Mouse (Mus musculus): ENCODE data around the gene Rap2a.

Rap2a gene

DNA sequence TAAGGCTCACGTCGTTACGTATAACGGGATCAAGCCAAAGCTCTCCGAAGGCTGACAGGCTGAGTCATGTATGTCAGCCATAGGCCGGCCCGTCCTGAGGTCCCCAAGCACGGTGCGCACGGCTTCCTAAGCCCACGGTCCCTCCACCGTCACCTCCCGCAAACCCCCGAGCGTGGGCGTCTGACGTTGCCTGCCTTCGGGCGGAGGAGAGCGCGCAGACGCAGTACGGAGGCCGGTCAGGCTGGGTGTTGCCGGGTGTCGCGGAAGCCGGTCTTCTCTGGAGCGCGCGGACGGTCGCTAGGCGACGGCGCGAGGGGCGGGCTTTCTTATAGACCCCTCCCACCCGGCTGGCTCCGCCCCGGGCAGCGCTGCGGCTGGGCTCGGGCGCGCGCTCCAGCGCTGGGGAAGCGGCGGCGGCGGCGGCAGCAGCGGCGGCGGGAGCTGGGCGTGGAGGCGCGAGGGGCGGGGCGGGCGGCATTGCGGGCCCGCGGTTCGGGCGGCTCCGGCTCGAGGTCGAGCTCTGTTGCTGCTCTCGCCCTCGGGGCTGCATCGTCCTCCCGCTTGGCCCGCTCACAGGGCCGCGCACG is at the start of gene Rap2a:
Rap2a (plus strand) TSS at position 463 of the 587 bp plus-strand sequence.
- DNase-seq (ENCODE audit: low read depth, low spot score), result peak; percentile 69

DNA sequence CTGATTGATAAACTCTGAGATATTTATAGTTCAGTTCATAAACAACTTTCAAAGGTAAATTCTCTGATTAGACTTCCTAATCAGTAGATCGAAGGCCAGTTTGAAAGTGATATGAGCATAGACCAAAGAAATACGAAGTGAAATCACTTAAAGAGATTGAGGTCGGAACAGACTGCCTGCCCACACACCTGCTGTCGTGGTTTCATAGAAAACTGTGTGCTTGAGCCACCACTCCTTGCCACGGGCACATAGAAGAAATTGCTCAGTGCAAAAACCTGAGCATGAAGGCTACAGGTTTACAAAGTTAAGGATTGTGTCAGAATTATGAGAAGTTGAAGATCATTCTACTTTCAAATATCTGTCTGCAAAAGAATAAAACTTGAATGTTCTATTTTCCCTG is 49.7 kb upstream of the Rap2a start:
- no peak for DNase-seq (ENCODE audit: low read depth, low spot score)

DNA sequence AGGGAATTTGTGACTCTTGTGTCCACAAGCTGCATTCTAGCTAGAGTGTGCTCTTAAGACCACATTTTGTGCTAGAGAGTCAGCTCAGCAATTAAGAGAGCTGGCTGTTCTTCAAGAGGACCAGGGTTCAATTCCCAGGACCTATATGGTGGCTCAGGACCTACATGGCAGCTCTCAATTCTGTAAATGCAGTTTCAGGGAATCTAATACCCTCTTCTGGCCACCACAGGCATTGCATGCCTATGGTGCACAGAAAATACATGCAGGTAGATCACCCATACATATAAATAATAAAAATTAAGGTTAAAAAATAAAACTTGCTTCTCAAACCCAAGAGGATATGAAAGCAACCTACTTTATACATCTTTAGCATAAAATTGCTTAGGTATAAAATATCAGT is 45.5 kb upstream of the Rap2a start:
- DNase-seq (ENCODE audit: low read depth, low spot score), result no peak

DNA sequence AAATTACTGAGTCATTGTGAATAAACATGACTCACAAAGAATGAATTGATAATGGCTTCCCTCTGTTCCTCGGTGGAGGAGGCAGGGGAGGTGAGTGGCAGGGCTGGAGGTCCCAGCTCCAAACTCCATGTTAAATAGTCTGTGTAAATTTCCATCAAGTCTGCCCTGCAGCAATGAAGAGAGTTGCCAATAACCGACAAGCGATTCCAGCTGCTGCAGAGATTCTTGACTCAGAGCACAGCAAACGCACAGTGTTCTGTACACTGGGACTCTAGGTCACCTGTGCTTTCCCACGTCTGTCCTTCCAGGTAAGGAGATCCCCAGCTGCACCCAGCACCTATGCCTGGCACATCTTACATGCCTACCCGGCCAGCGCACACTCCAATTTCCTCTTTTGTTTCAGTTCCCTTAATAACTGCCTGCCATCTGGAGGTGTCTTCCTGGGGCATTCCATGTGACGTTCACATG is 44.3 kb upstream of the Rap2a start:
- DNase-seq (ENCODE audit: low read depth, low spot score), result no peak

DNA sequence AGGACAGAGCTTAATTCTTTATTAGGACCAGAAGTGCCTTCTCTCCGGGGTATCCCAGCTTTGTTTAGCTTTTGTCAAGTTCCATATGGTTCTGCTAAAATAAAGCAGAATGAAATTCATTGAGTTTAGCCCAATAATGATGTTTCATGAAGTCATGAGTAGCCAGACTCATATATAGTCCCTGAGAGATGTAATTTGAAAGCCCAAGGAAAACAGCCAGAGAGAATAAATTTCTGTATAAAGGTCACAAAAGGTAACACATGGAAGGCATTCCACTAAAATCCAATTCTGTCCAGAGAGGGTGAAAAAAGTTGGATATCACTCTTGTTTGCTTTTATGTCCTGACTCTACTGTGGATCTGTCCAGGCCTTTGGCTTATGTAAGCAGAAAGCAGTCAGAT is 43.4 kb upstream of the Rap2a start:
- no peak for DNase-seq (ENCODE audit: low read depth, low spot score)

DNA sequence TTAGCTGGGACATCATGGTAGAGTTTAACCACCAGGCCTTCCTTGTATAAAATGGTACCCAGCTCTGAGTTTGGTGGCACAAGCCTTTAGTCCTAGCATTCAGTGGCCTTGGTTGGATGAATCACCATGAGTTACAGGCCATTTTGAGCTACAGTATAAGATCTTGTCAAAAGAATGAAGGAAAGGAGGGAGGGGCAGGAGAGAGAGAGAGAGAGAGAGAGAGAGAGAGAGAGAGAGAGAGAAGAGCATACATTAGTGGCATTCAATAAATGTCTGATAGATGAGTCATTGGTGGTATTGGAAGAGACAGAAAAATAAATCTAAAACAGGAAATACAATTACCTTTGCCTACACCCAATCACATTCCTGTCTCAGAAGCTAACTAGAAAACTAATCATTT is 37.5 kb upstream of the Rap2a start:
- no peak for DNase-seq (ENCODE audit: low read depth, low spot score)

DNA sequence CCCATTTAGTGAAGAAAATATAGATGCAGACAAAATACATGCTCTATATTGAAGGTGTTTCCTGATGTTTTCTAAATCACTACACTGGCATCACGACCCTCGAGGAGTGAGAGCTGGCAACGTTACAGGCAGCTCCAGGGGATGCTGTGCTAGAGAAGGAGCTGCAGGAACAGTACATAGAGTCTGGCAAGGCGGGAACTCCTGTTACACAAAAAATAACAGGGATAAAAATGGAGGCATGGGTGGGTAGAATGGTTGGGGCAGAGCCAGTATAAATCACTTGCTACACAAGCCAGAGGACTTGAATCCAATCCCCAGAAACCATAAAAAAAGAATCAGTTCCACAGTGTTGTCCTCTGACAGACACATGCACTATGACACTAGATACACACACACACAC is 37.0 kb upstream of the Rap2a start:
- no peak for DNase-seq (ENCODE audit: low read depth, low spot score)

DNA sequence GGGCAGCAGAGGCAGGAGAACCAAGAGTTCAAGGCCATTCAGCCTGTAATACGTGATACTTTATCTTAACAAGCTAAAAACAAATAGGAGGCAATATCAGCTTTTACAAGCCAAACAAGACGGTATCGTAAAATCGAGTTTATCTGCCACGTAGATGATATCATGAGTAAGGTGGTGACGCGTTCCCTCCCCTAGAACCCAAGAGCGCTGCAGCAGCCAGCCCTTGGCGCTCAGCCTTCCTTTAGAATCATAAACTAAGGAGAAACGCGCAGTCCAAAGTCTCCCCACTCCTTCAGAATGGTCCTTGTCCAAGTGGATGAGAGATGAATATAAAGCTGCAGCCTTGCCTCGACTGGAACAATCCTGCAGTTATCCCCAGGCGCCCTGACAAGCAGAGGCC is 36.4 kb upstream of the Rap2a start:
- DNase-seq (ENCODE audit: low read depth, low spot score), result no peak

DNA sequence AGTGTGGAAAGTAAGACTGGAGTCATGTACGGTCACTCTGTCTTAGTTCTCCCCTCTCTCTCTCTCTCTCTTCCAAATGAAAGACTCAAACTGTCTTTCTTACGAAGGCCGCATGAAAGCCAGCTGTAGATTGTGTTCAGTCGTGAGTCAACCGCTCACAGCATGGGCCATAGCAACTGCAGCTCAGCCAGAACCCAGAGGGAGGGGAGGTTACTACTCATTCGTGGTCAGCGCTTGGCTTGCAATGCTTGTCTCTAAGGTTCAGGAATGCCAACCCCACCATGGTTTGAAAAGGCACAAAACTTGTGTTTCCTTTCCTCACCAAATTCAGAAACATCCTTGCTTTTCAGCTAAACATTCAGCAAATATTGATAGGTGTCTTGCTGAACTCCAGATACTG is 24.0 kb upstream of the Rap2a start:
- no peak for DNase-seq (ENCODE audit: low read depth, low spot score)

DNA sequence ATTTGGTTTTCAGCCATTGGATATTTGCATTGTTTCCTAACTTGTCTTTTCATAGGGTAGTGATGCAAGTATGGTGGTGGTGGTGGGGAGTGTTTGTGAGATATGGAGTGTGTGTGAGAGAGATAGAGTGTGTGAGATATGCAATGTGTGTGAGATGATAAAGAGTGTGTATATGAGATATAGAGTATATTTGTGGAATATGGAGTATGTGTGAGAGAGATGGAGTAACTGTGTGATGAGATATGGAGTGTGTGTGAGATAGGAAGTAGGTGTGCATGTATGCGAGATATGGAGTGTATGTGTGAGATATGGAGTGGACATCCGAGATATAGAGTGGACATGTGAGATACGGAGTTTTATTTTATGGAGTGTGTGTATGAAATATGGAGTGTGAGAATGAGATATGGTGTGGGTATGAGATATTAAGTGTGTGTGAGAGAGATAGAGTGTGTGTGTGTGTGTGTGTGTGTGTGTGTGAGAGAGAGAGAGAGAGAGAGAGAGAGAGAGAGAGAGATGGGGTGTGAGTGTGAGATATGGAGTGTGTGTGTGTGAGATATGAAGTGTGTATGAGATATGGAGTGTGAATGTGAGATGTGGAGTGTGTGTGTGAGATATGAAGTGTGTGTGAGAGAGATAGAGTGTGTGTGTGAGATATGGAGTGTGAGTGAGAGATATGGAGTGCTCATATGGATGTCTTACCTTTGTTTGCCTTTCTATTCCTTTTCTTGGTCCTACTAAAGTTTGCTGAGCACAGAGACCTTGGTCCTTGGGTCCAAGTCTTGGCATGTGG is 14.1 kb upstream of the Rap2a start:
- no peak for DNase-seq (ENCODE audit: low read depth, low spot score)

DNA sequence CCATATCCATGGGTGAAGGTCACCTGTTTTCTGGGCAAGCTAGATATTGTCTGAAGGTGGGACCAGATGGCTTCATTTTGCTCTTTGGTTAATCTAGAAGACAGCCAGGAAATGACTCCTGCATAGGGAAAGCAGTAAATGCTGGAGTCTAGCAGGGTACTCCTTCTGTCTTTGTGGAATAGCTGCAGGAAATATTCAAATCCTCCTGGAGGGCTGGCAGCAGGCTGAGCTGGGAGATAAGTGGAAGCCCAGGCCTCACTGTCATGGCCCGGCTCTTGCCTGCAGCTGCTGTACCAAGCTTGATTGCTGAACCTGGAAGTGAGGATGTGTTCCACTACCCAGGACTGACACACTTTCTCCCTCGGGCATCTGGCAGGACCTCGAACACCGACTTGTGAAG is 11.4 kb upstream of the Rap2a start:
- no peak for DNase-seq (ENCODE audit: low read depth, low spot score)

DNA sequence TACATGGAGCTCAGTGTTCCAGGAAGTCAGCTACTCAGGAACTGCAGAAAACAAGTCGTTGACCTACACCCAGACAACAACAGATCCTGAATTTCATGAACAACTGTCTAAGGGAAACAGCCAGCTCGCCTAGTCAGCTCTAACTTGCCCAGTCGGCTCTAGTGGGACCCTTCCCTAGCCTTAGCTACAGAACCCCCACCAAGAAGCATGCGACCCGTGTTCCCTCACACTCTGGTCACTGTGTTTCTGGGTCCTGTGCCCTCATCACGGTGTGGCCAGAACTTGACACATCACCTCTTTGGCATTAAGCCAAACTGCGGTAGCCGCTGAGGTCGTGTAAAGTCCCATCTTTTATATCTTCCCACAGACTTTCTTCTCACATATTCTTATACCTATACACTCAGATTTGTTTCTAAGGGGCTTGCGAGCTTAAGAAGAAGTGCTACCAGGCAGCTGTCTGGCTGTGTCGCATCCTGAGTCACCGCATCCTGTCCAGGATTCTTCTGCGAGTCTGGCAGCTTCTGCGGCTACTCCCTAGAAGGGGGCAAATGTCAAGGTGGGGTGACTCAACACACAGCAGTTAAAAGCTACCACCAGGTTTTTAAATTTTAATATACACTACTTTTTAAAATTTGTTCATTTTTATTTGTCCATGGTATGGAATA is 9.0 kb upstream of the Rap2a start:
- no peak for DNase-seq (ENCODE audit: low read depth, low spot score)

DNA sequence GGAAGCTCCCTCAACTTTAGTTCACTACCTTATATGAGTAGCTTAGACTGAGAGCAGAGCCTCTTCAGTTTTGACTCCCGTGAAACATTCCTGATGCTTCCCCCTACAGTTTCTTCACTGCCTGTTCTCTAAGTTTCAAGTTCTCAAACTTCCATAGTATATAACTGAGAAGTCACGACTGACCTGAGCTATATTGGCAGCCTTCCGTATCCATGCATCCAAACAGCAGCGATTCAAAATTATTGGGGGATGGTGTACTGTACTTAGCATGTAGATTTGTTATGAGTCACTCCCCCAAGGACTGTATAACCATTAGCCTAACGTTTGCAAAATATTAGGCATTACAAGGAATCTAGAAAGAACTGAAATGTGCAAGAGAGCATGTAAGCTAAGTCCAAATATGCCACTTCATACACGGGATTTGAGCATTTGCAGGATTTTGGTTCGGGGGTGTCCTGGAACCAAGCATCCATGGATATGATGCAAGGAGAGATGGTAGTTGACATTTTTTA is 2.0 kb upstream of the Rap2a start:
- DNase-seq (ENCODE audit: low read depth, low spot score), result no peak

DNA sequence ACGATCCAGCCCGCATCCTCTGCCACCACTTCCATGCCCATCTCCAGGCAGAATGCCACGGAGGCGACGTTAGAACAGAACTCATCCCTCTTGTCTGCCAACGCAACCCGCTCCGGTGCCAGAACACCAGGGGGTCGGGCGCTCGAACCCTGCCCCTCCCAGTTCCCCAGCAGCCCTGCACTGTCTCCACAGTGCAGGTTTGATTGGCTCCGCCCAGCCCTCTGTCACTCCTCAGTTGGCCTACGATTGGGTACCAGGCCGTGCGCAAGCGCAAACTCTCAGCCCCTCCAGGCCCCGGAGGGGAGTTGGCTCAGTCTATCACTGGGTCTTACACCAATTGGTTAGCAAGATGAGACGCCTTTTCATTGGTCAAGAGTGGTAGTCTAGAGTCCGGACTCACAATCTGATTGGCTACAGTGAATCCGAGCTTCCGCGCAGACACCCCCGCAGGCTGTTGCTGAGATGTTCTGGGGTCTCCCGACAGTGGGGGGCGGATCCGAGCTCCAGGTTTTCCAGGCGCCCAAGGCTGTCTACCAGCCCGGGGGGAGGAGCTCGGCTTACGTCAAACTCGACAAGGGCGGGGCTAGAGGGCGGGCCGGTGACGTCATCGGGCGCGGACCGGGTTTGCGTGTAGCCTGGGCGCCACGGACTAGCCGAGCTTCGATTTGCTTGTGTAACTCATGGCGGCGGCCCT is 809 bp upstream of the Rap2a start:
- peak; percentile 71 for DNase-seq (ENCODE audit: low read depth, low spot score)

DNA sequence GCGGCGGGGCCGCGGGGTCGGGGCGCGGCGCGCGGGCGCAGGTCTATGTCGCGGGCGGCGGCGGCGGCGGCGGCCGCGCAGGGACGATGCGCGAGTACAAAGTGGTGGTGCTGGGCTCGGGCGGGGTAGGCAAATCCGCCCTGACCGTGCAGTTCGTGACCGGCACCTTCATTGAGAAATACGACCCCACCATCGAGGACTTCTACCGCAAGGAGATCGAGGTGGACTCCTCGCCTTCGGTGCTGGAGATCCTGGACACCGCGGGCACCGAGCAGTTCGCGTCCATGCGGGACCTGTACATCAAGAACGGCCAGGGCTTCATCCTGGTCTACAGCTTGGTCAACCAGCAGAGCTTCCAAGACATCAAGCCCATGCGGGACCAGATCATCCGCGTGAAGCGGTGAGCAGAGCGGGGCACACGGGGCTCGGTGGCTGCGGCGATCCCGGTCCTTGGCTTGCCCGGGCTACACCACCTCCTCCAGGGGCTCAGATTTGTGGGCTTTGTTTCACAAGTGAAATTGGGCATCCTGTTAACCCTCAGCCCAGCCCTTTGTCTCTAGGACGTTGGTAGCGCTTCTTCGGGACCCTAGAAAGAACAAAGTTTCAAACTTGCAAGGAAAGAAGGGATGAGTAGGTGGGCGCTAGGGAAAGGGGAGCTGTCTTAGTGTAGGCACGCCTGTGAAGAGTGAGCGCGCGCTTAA is 547 bp downstream of the Rap2a start:
- DNase-seq (ENCODE audit: low read depth, low spot score), result no peak

DNA sequence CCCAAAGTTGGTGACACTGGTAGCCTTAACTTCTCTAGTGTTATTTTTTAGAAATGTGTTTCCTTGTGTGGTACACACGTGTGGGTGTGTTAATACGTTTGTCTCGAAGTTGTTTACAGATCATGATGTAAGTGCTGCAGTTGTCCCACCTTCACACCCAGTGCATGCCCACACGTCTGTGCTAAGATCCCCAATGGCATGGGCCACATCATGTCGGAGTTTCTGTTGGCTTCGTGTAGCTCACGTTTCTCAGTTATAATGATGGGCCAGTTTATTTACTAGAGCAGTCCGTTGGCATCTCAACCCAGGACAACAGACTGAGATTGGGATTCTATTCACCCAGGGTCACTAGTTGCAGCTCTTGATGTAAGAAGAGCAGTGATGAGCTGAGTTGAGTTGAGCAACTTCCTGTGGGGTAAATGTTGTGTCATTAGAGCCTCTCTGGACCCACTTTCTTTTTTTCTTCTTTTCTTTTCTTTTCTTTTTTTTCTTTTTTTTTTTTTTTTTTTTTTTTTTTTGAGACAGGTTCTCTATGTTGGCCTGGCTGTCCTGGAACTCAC is 2.2 kb downstream of the Rap2a start:
- DNase-seq (ENCODE audit: low read depth, low spot score), result no peak

DNA sequence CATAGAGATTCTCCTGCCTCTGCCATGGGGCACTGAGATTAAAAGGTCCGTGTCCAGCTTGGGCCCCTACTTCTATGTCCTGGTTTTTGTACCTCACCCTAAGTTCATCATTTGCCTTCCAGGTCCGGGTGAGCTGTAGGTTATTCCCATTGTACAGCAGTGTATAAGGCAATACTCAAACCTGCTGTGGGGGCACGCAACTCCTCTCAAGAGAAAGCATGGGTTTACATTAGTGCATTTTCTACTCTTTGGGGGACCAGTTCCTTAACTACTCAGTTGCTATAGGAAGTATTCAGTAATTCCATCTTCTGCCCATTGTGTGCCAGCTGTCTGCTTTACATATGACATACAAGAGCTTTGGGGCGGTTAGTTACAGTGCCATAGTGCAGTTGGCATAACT is 2.7 kb downstream of the Rap2a start:
- no peak for DNase-seq (ENCODE audit: low read depth, low spot score)

DNA sequence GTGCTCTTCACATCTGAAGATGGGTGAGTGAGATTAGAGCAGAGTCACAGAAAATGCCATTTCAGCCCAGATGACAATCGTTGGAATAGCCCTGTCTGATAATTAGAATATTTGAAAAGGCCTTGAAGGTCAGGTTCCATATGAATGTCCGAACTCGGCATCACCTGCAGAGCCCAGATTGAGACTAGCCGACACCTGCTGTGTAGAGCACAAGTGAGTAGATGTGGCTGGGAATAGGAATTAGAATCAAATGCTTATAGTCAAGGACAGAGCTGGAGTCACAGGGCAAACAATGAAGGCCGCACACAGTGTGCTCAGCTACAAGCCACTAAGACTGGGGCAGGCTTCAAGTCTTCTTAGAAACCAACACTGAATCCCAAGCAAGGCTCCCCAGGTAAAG is 6.3 kb downstream of the Rap2a start:
- no peak for DNase-seq (ENCODE audit: low read depth, low spot score)

DNA sequence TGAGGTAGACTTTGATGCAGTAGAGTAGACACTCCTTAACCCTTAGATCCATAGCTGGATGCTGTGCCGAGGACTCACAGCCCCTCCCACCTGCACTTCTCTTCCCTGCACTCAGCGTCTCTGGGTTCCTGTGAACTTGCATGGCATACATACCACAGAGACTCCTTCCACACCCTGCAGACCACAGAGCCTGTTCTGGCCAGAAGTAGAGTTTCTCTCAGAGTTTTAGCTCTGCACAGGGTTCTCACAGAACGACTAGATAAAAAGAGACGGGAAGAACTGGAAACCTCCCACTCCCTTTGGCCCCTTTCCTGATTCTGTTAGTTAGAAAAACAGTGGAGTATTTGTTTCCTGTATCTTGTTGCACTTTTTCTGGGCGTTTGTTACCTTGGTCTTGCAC is 18.0 kb downstream of the Rap2a start:
- no peak for DNase-seq (ENCODE audit: low read depth, low spot score)

DNA sequence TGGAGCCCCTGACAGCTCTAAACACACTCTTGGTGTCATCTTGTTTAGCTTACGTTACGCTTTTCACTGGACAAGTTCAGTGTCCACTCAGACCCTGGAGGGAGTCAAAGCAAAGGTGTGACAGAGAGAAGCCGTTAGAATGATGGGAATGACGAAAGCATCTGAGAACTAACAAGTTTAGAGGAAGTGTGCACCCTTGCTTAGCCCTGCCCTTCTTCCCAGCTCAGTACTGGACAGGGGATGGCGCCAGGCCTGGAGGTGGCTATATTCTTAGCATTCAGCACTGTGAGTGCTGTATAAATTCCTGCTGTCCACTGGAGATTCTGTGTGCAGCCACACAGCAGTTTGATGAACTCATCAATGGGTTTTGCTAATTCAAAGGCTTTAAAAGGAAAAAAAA is 18.6 kb downstream of the Rap2a start:
- no peak for DNase-seq (ENCODE audit: low read depth, low spot score)

DNA sequence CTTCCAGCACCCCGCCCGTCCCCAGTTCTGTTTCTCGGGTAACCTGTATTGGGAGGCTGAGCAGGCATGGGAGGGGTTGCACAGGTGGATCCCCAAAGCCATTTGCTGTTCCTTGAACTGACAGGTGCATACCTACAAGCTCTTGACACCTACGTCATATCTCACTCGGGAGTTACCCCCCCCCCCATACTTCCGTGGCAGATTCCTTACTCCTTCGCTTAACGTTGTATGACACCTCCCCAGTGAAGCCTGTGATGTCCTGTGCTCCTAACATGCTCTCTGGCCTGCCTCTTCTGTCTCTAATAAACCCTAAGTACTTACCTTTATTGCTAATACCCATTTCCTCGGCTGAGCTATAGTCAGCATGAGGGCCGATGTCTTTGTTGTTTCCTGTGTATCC is 20.9 kb downstream of the Rap2a start:
- no peak for DNase-seq (ENCODE audit: low read depth, low spot score)

All from c-Kit-negative CD71-positive TER-119-positive erythroid progenitor cells, embryonic 14.5 days (primary cell).